Mouse (Mus musculus) heart, adult 2 months (tissue): Measurements from ENCODE around the gene AC124502.3.

Experiments
- CTCF ChIP-seq: fragments of 200-600 bp; IDR thresholded peaks from 2 replicates; pipeline ENCODE4 v1.8.1; 2022; ENCODE audit warnings: antibody characterized with exemption, mild to moderate bottlenecking, moderate library complexity
- EP300 ChIP-seq: fragments of 200-500 bp; IDR thresholded peaks from 2 replicates; pipeline ENCODE4 v1.6.1; 2011; ENCODE audit warnings: low read depth, low read length, control low read depth; ENCODE audit not compliant: insufficient read depth

DNA sequence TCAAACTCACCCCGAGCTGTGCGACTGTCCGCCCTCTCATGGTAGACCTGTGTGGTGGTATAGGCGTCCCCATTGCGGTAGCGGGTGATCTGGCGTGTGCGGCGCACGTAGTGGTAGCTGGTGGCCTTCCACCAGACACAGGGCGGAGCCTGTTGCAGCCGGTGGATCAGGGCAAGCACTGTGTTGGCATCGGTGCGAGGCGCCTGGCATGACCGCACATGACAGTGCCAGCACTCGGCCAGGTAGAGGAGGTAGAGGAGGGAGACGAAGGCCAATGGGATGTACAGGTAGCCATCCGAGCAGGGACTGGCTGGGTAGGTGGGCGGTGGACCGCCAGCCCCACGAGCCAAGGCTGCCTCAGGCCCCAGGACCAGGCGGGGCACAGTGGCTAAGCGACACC lies 43.9 kb downstream of the AC124502.3 start:
- TF ChIP-seq EP300 (no peak), CTCF (no peak)
